Mouse (Mus musculus): ENCODE data around the gene Ppp1cb. TPM values are rescaled to one million over a fixed set of nuclear protein-coding genes. Genes with fewer than 3 reads are reported as not detected.
A peak's percentile ranks its signal among the peaks of the same experiment; 100 is the strongest.

Ppp1cb gene
- polyA plus RNA-seq (2014; fragmentation: Nextera tagmentation; extraction: Ambion mirVana), result 247 and 254 TPM in 2 replicates

DNA sequence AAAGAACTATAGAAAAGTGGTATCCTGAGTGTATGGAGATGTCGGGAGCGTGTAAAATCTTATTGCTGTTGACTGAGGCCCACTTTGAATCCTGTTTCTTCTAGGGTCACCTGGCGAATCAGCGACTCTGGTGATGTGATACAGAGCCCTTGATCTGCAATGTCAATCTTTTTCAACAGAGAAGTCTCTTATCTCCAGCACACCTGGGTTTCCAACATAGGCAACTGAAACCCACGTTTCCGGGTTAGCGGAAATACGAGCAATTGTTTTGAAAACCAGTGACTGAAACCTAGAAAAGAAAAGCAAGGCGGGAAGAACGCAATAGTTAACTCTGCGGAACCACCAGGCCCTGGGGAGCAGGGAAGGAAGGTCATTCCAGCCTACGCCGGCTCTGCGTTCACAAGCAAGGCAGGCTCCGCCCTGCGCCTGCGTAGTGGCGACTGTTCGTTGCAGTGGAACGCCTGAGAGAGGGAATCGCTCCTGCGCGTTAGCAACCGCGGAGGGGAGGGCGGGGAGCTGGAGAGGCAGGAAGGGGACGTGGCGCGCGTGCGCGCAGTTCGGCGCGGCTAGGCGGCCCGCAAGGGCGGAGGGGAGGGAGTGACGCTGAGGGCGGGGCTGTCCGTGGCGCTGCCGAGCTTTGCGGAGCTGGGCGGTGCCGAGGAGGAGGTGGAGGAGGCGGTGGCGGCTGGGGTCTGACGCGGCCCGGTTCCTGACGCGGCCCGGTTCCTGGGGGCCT, at the start of gene Ppp1cb:
Gene Ppp1cb, plus strand, starts transcription at position 436 of the 736 bp plus-strand sequence.
- Histone ChIP-seq H3K27ac (replicated peaks; ENCODE audit: low read depth, low read length) (peak within 1 kb of the TSS; percentile 99), H3K4me3 (replicated peaks; ENCODE audit: low read depth, low read length) (peak within 1 kb of the TSS; percentile 84), H3K9me3 (ENCODE audit: control insufficient read depth, low read length) (no peaks in the 10 kb centered on the region), H3K4me2 (ENCODE audit: low read length) (peak within 1 kb of the TSS; percentile 58), H3K27me3 (ENCODE audit: control insufficient read depth, insufficient read depth, low read length) (no peaks in the 10 kb centered on the region), H3K4me1 (ENCODE audit: control insufficient read depth, insufficient read depth, low read length) (peaks cover 11% of the 10 kb centered on the region; the same call in 1 of the 2 replicates), H3K9ac (replicated peaks; ENCODE audit: low read length) (peak within 1 kb of the TSS; percentile 97), H3K36me3 (ENCODE audit: control insufficient read depth, insufficient read depth, low read length) (no peaks in the 10 kb centered on the region)
- 1% methylated on average over 53 of the region's 54 CpGs for WGBS
- peak; percentile 100 for DNase-seq
- peak; percentile 98 for ATAC-seq (ENCODE audit: low FRiP score, low TSS enrichment)

DNA sequence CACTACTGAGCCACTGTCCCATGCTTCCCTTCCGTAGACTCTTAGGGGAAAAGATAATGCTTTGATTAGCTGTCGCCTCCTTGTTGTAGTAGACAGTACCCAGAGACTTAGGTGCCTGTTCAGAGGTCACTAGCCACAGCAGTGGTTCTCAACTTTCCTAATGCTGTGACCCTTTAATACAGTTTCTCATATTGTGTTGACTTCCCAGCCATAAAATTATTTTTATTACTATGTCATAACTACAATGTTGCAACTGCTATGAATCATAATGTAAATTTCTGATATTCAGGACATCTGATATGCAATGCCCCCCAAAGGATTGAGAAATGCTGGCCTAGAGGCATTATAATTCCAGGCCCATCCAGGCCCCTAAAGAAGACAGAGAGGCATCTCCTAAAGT, 48.9 kb upstream of the Ppp1cb start:
- no peak overlapping the region for H3K9ac ChIP-seq (replicated peaks; ENCODE audit: low read length)
- H3K27me3 ChIP-seq (ENCODE audit: control insufficient read depth, insufficient read depth, low read length), result no peaks in the 10 kb centered on the region
- H3K9me3 ChIP-seq (ENCODE audit: control insufficient read depth, low read length), result no peaks in the 10 kb centered on the region
- H3K36me3 ChIP-seq (ENCODE audit: control insufficient read depth, insufficient read depth, low read length), result no peaks in the 10 kb centered on the region
- ATAC-seq (ENCODE audit: low FRiP score, low TSS enrichment) (no peak), DNase-seq (no peak)
- H3K4me3 ChIP-seq (replicated peaks; ENCODE audit: low read depth, low read length), result no peak overlapping the region
- no peak overlapping the region for H3K27ac ChIP-seq (replicated peaks; ENCODE audit: low read depth, low read length)
- no peaks in the 10 kb centered on the region for H3K4me1 ChIP-seq (ENCODE audit: control insufficient read depth, insufficient read depth, low read length)
- H3K4me2 ChIP-seq (ENCODE audit: low read length), result no peak overlapping the region
- 91% methylated on average over 2 of the region's 2 CpGs for WGBS

DNA sequence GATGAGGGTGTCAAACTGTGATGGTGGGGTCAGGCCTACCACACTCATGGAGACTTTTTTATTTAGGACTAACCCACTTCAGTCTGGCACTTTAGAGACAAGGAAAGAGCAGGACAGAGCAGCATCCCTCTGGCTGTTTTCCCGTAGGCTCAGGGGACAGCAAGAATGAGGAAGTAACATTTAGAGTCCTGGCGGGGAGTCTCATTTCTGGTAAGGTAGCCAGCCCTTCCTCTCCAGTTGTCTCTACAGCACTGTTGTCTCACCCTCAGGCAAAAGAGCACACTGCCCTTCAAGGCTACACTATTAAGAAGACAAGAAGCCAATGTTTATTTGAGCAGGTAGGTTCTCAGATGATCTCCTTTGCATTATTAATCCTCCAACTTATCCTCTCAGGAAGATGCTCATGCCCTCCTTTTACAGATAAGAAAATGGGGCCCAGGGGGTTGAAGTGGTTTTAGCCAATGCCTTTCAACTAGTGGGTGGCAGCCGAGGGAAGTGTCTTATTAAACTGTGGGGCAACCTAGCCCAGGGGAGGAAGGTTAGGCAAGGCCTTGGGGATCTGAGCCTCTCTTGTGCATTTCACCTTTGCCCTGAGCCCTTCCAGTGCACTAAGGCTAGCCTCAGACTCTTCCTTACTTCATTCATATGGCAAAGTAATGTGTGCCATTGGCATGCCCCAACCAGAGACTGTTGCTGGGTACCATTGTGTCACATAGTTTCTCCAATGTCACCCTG, 47.5 kb upstream of the Ppp1cb start:
- H3K27ac ChIP-seq (replicated peaks; ENCODE audit: low read depth, low read length), result no peak overlapping the region
- no peaks in the 10 kb centered on the region for H3K4me1 ChIP-seq (ENCODE audit: control insufficient read depth, insufficient read depth, low read length)
- 86% methylated on average over 3 of the region's 3 CpGs for whole genome bisulfite sequencing
- no peak for ATAC-seq (ENCODE audit: low FRiP score, low TSS enrichment)
- H3K9ac ChIP-seq (replicated peaks; ENCODE audit: low read length), result no peak overlapping the region
- no peak overlapping the region for H3K4me3 ChIP-seq (replicated peaks; ENCODE audit: low read depth, low read length)
- H3K9me3 ChIP-seq (ENCODE audit: control insufficient read depth, low read length), result no peaks in the 10 kb centered on the region
- H3K36me3 ChIP-seq (ENCODE audit: control insufficient read depth, insufficient read depth, low read length), result no peaks in the 10 kb centered on the region
- no peak overlapping the region for H3K4me2 ChIP-seq (ENCODE audit: low read length)
- no peaks in the 10 kb centered on the region for H3K27me3 ChIP-seq (ENCODE audit: control insufficient read depth, insufficient read depth, low read length)
- DNase-seq, result no peak

DNA sequence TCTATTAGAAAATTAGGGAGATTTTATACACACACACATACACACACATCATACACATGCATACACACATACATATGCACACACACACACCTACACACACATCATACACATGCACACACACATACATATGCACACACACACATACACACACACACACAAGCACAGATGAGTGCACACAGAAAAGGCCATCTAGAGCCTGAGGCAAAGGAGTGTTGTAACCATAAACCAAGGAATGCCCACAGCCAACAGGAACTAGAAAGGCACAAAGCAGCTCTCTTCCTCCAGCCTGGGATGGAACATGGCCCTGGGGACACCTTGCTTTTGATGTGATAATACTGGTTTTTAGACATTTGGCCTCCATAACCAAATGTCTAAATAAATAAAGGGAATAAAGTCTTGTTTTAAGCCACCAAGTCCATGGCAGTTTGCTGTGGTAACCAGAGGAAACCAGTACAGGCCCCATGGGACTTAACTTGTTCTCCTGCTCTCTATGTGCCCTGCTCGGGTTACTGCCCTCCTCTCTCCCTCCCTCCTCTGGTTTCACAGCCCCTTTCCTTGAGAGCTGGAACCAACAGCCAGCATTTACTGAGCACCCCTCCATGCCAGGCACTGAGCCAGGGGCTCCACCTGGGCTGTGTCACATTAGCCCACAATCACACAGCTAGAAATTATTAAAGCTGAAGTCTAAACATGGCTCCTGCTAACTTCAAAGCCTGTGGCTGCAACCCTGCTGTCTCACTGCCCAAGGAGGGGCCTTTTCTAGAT, 46.3 kb upstream of the Ppp1cb start:
- Histone ChIP-seq H3K9ac (replicated peaks; ENCODE audit: low read length) (no peak overlapping the region), H3K4me1 (ENCODE audit: control insufficient read depth, insufficient read depth, low read length) (no peaks in the 10 kb centered on the region), H3K27ac (replicated peaks; ENCODE audit: low read depth, low read length) (no peak overlapping the region), H3K27me3 (ENCODE audit: control insufficient read depth, insufficient read depth, low read length) (no peaks in the 10 kb centered on the region), H3K9me3 (ENCODE audit: control insufficient read depth, low read length) (no peaks in the 10 kb centered on the region), H3K36me3 (ENCODE audit: control insufficient read depth, insufficient read depth, low read length) (no peaks in the 10 kb centered on the region), H3K4me3 (replicated peaks; ENCODE audit: low read depth, low read length) (no peak overlapping the region), H3K4me2 (ENCODE audit: low read length) (no peak overlapping the region)
- 9% methylated on average over 1 of the region's 1 CpGs for WGBS
- ATAC-seq (ENCODE audit: low FRiP score, low TSS enrichment), result no peak
- DNase-seq, result no peak

DNA sequence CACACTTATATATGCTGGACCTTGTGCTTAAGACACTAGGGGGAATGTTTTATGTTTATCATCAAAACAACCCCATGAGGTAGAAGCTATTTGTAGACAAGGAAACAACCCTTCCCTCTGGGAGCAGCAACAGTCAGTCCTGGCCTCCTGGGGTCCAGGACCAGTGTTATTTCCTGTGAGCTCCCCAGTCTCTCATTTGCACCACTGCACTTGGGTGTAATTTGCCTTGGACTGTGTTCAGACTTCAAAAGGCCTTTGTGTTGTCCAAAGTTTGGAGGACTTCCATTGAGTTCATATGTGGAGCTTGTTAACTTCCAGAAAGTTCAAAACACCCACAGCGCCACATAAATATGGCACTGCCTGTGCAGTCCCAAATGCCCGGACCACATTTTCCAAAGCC, 45.6 kb upstream of the Ppp1cb start:
- H3K36me3 ChIP-seq (ENCODE audit: control insufficient read depth, insufficient read depth, low read length), result no peaks in the 10 kb centered on the region
- no peak for DNase-seq
- no peak overlapping the region for H3K4me2 ChIP-seq (ENCODE audit: low read length)
- H3K4me3 ChIP-seq (replicated peaks; ENCODE audit: low read depth, low read length), result no peak overlapping the region
- no peaks in the 10 kb centered on the region for H3K27me3 ChIP-seq (ENCODE audit: control insufficient read depth, insufficient read depth, low read length)
- no peaks in the 10 kb centered on the region for H3K4me1 ChIP-seq (ENCODE audit: control insufficient read depth, insufficient read depth, low read length)
- no peaks in the 10 kb centered on the region for H3K9me3 ChIP-seq (ENCODE audit: control insufficient read depth, low read length)
- H3K9ac ChIP-seq (replicated peaks; ENCODE audit: low read length), result no peak overlapping the region
- no peak for ATAC-seq (ENCODE audit: low FRiP score, low TSS enrichment)
- 78% methylated on average over 2 of the region's 2 CpGs for WGBS
- H3K27ac ChIP-seq (replicated peaks; ENCODE audit: low read depth, low read length), result no peak overlapping the region

DNA sequence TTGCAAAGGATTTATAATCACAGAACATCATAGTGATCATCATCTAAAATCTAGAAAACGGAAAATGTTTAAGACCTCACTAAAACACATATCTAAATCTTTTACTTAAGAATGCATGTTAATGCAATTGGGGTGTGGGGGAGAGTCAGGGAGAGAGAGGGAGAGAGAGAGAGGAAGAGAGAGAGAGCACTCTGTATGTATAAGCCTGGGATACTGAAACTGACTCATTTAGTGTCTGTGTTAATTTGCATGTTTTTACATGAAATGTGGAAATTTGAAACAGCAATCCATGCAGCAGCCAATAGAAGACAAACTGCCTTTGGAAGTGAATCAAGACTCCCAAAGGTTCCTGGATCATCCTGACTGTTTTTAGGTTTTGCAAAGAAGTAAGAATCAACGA, 45.1 kb upstream of the Ppp1cb start:
- Histone ChIP-seq H3K9ac (replicated peaks; ENCODE audit: low read length) (no peak overlapping the region), H3K4me2 (ENCODE audit: low read length) (no peak overlapping the region), H3K36me3 (ENCODE audit: control insufficient read depth, insufficient read depth, low read length) (no peaks in the 10 kb centered on the region), H3K27me3 (ENCODE audit: control insufficient read depth, insufficient read depth, low read length) (no peaks in the 10 kb centered on the region), H3K4me3 (replicated peaks; ENCODE audit: low read depth, low read length) (no peak overlapping the region), H3K9me3 (ENCODE audit: control insufficient read depth, low read length) (no peaks in the 10 kb centered on the region), H3K4me1 (ENCODE audit: control insufficient read depth, insufficient read depth, low read length) (no peaks in the 10 kb centered on the region), H3K27ac (replicated peaks; ENCODE audit: low read depth, low read length) (no peak overlapping the region)
- 77% methylated on average over 2 of the region's 2 CpGs for WGBS
- ATAC-seq (ENCODE audit: low FRiP score, low TSS enrichment) (no peak), DNase-seq (no peak)

DNA sequence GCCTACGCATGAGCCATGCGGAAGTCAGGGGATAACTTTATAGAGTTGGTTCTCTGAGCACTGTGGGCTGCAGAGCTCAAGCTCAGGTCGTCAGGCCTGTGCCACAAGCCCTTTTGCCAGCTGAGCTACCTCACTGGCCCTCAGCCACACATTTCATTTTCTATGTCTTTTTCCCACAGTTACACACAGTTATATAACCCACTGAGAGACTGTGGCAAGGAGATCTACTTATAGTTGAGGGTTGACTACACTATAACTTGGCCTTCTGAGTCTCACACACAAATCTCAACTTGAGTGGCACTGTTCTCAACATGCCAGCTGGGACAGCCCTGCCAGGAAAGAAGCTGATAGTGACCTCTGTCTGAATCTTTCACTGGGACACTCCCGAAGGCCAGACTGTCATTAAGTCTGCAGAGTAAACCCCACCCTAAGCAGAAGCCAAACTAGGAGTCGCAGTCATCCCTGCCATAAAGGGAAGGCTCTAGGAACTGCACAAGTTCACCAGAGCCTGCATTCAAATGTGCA, 44.1 kb upstream of the Ppp1cb start:
- no peak for ATAC-seq (ENCODE audit: low FRiP score, low TSS enrichment)
- no peaks in the 10 kb centered on the region for H3K27me3 ChIP-seq (ENCODE audit: control insufficient read depth, insufficient read depth, low read length)
- H3K36me3 ChIP-seq (ENCODE audit: control insufficient read depth, insufficient read depth, low read length), result no peaks in the 10 kb centered on the region
- no peaks in the 10 kb centered on the region for H3K4me1 ChIP-seq (ENCODE audit: control insufficient read depth, insufficient read depth, low read length)
- no peak overlapping the region for H3K9ac ChIP-seq (replicated peaks; ENCODE audit: low read length)
- WGBS, result 76% methylated on average over 5 of the region's 5 CpGs
- no peak overlapping the region for H3K27ac ChIP-seq (replicated peaks; ENCODE audit: low read depth, low read length)
- H3K4me3 ChIP-seq (replicated peaks; ENCODE audit: low read depth, low read length), result no peak overlapping the region
- DNase-seq, result no peak
- no peaks in the 10 kb centered on the region for H3K9me3 ChIP-seq (ENCODE audit: control insufficient read depth, low read length)
- no peak overlapping the region for H3K4me2 ChIP-seq (ENCODE audit: low read length)

DNA sequence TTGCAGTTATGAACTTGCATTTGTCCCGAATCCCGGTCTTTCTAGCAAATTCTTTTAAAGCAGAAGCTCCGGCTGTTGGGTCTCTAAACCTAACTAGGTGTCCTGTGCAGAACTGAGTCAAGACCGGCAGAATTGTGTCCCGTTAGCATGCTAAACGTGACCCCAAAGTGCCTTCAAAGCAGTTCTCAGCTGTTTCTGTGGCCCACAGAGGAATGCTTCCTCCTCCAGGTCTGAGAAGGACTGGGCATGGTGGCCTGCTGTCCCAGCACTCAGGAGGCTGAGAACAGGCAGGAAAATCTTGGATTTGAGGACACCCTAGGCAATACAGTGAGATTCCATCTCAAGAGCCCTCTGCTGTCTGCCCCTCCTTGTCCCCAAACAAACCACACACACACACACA, 43.1 kb upstream of the Ppp1cb start:
- Histone ChIP-seq H3K27ac (replicated peaks; ENCODE audit: low read depth, low read length) (no peak overlapping the region), H3K4me2 (ENCODE audit: low read length) (no peak overlapping the region), H3K9ac (replicated peaks; ENCODE audit: low read length) (no peak overlapping the region), H3K27me3 (ENCODE audit: control insufficient read depth, insufficient read depth, low read length) (no peaks in the 10 kb centered on the region), H3K9me3 (ENCODE audit: control insufficient read depth, low read length) (no peaks in the 10 kb centered on the region), H3K4me3 (replicated peaks; ENCODE audit: low read depth, low read length) (no peak overlapping the region), H3K4me1 (ENCODE audit: control insufficient read depth, insufficient read depth, low read length) (no peaks in the 10 kb centered on the region), H3K36me3 (ENCODE audit: control insufficient read depth, insufficient read depth, low read length) (no peaks in the 10 kb centered on the region)
- 88% methylated on average over 6 of the region's 6 CpGs for WGBS
- no peak for DNase-seq
- ATAC-seq (ENCODE audit: low FRiP score, low TSS enrichment), result no peak
